Mouse (Mus musculus): ENCODE results near the gene Pde4dip.

DNA sequence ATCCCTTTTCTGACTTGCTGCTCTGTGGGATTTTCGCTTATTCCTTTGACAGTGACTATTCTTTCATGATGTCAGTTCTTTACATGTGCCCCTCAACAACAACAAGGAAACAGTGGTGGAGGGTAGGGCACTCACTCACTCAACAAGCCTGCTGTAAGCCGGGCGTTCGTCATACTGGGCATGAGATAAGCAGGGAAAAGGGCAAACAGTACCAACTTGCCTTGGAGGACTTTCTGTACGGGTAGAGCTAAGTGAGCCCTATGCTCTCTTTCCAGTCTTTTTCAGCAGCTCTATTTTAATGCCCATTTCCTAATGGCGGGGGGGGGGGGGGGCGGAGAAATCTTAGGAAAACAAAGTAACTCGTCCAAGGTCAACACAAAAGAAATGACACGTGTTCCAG is 246.5 kb downstream of the Pde4dip start:
- no peak for TF ChIP-seq CTCF (IDR thresholded peaks at IDR 0.05)
- no peak for TF ChIP-seq EP300 (IDR thresholded peaks at IDR 0.05)
